ENCODE assay signal across 20 mouse cellular contexts in genomic region chr4:101350222-101350621, GRCm38 (mm10).
DNase-seq lines count a peak whose midpoint lies in the region; ATAC-seq and TF ChIP-seq lines count a peak whose summit lies in the region.
"Had no signal": no experiment of that assay in that cellular context is flagged by ENCODE, and none has a peak within 500 bp of the region (broad histone marks: within the 10 kb centered on the region; RNA-seq: fewer than 3 reads in every experiment).

No protein-coding gene starts in this region.

- peaks cover 8% of the 10 kb centered on the region for H3K36me3 ChIP-seq in kidney, embryonic 14.5 days (ENCODE audit: control insufficient read depth, insufficient read depth, low read length)
- H3K36me3 ChIP-seq in kidney, postnatal 0 days (ENCODE audit: insufficient read depth, low read length) = peaks cover 9% of the 10 kb centered on the region
- H3K36me3 ChIP-seq: heart, embryonic 15.5 days had no signal

- no peaks in the 10 kb centered on the region for H3K9me3 ChIP-seq in kidney, embryonic 14.5 days (ENCODE audit: control insufficient read depth, low read length)
- H3K9me3 ChIP-seq in kidney, postnatal 0 days (replicated peaks; ENCODE audit: low read length) = no peaks in the 10 kb centered on the region
- H3K9me3 ChIP-seq: heart, embryonic 15.5 days; limb, embryonic 15.5 days; neural tube, embryonic 15.5 days had no signal

- H3K4me2 ChIP-seq in kidney, embryonic 14.5 days (replicated peaks; ENCODE audit: low read depth, low read length) = no peak overlapping the region
- H3K4me2 ChIP-seq in kidney, postnatal 0 days (ENCODE audit: low read length) = no peak overlapping the region
- H3K4me2 ChIP-seq: heart, embryonic 15.5 days; limb, embryonic 15.5 days; neural tube, embryonic 15.5 days had no signal

- 87% methylated on average over 3 of the region's 3 CpGs for WGBS in kidney, embryonic 14.5 days
- WGBS in kidney, postnatal 0 days = 78% methylated on average over 3 of the region's 3 CpGs

- TF ChIP-seq CTCF in kidney, postnatal 0 days (IDR thresholded peaks at IDR 0.05; ENCODE audit: low read depth) = peak; percentile 14; the same call in 1 of the 2 replicates

- H3K9ac ChIP-seq in kidney, embryonic 14.5 days (ENCODE audit: low read depth, low read length) = no peak overlapping the region
- no peak overlapping the region for H3K9ac ChIP-seq in kidney, postnatal 0 days (ENCODE audit: low read depth, low read length)
- H3K9ac ChIP-seq: forebrain, postnatal 0 days; heart, embryonic 15.5 days; limb, embryonic 15.5 days; neural tube, embryonic 15.5 days had no signal

- H3K4me3 ChIP-seq in kidney, embryonic 14.5 days (ENCODE audit: low read length) = no peak overlapping the region
- H3K4me3 ChIP-seq in kidney, postnatal 0 days (replicated peaks; ENCODE audit: low read depth, low read length) = no peak overlapping the region
- H3K4me3 ChIP-seq: heart, adult 2 months; heart, embryonic 15.5 days; limb, embryonic 15.5 days; myocyte; neural tube, embryonic 15.5 days had no signal

- H3K27ac ChIP-seq in kidney, embryonic 14.5 days (ENCODE audit: low read depth, low read length) = no peak overlapping the region
- no peak overlapping the region for H3K27ac ChIP-seq in kidney, postnatal 0 days
- H3K27ac ChIP-seq: heart, adult 2 months; heart, embryonic 15.5 days; hindbrain, postnatal 0 days; limb, embryonic 15.5 days; neural tube, embryonic 15.5 days had no signal

- H3K4me1 ChIP-seq in kidney, embryonic 14.5 days (ENCODE audit: control insufficient read depth, insufficient read depth, low read length) = peaks cover 8% of the 10 kb centered on the region; the same call in 1 of the 2 replicates
- 0 out of 2 replicates have a peak, but pooled peaks cover under 1% of the 10 kb centered on the region for H3K4me1 ChIP-seq in kidney, postnatal 0 days (replicated peaks; ENCODE audit: insufficient read depth, low read length)

- peak; percentile 54 for DNase-seq in cerebellum, adult 9-10 months
- no peak for DNase-seq in cerebellum, postnatal 10 days
- peak; percentile 66 to 82 for DNase-seq in kidney, adult 8-10 months
- peak; percentile 37 for DNase-seq in brain, adult 2 months (ENCODE audit: low read depth, low spot score)
- DNase-seq in kidney, postnatal 0 days (ENCODE audit: low spot score) = no peak
- DNase-seq in lung, postnatal 4 days = no peak
- DNase-seq: B cell, adult 2 months; forebrain, postnatal 0 days; heart, adult 2 months; layer of hippocampus, postnatal 36 days; lung, adult 18-20 months; right cerebral cortex, postnatal 4 days; thymus, adult 2 months had no signal

- no peak for ATAC-seq in kidney, embryonic 14.5 days (ENCODE audit: low FRiP score, low TSS enrichment)
- ATAC-seq in kidney, postnatal 0 days (replicated peaks; ENCODE audit: low FRiP score, low read depth) = no peak
- ATAC-seq: hindbrain, postnatal 0 days; Patski had no signal

- no peaks in the 10 kb centered on the region for H3K27me3 ChIP-seq in kidney, embryonic 14.5 days (ENCODE audit: control insufficient read depth, insufficient read depth, low read length)
- no peaks in the 10 kb centered on the region for H3K27me3 ChIP-seq in kidney, postnatal 0 days (ENCODE audit: insufficient read depth, low read length)
- H3K27me3 ChIP-seq: heart, embryonic 15.5 days; limb, embryonic 15.5 days; neural tube, embryonic 15.5 days; Patski had no signal

Comparison
In these comparisons a context has a peak if more than half of its experiments do, and no peak if none do; other contexts are left out.
1. DNase-seq: peak in cerebellum, adult 9-10 months (single experiment), kidney, adult 8-10 months (2 of 2) and brain, adult 2 months (single experiment); none in cerebellum, postnatal 10 days (0 of 2), kidney, postnatal 0 days (single experiment) and lung, postnatal 4 days (0 of 2).